Mouse (Mus musculus) neural tube, embryonic 11.5 days (tissue): ENCODE measurements around the gene Tectb. TPM values are rescaled to one million over a fixed set of nuclear protein-coding genes. Genes with fewer than 3 reads are reported as not detected.
A peak's percentile ranks its signal among the peaks of the same experiment; 100 is the strongest.

Experiments
- ATAC-seq: fragments of 200-750 bp; cut with Nextera tagmentation; 2 replicates; pipeline ENCODE4 v1.8.0; 2017; ENCODE audit warnings: moderate number of reproducible peaks, mild to moderate bottlenecking, moderate TSS enrichment, moderate library complexity; ENCODE audit not compliant: insufficient read depth, low FRiP score, low TSS enrichment
- DNase-seq: peaks from one replicate; pipeline ENCODE4 v3.0.0-alpha.2; 2015; ENCODE audit warnings: low spot score
- H3K27ac ChIP-seq: fragments of 300-500 bp; sonication (generic); 2 replicates; pipeline ENCODE4 v1.5.1; 2014; ENCODE audit warnings: low read depth, mild to moderate bottlenecking, low read length
- H3K27me3 ChIP-seq: fragments of 300-500 bp; sonication (generic); 2 replicates; pipeline ENCODE4 v1.6.1; 2014; ENCODE audit warnings: mild to moderate bottlenecking, low read length, mixed read lengths; ENCODE audit not compliant: control insufficient read depth, insufficient read depth
- H3K36me3 ChIP-seq: fragments of 300-500 bp; sonication (generic); 2 replicates; pipeline ENCODE4 v1.6.1; 2014; ENCODE audit warnings: mild to moderate bottlenecking, low read length, moderate library complexity, mixed read lengths; ENCODE audit not compliant: control insufficient read depth, insufficient read depth
- H3K4me1 ChIP-seq: fragments of 300-500 bp; sonication (generic); 2 replicates; pipeline ENCODE4 v1.6.1; 2014; ENCODE audit warnings: low read length, mixed read lengths; ENCODE audit not compliant: control insufficient read depth, insufficient read depth
- H3K4me2 ChIP-seq: fragments of 300-500 bp; sonication (generic); 2 replicates; pipeline ENCODE4 v1.6.1; 2014; ENCODE audit warnings: low read depth, mild to moderate bottlenecking, moderate library complexity
- H3K4me3 ChIP-seq: fragments of 300-500 bp; sonication (generic); 2 replicates; pipeline ENCODE4 v1.5.1; 2014; ENCODE audit warnings: low read depth, low read length
- H3K9ac ChIP-seq: fragments of 300-500 bp; sonication (generic); 2 replicates; pipeline ENCODE4 v1.6.1; 2014; ENCODE audit warnings: mild to moderate bottlenecking, low read length
- H3K9me3 ChIP-seq: fragments of 300-500 bp; sonication (generic); 2 replicates; pipeline ENCODE4 v1.6.1; 2016; ENCODE audit warnings: low read length; ENCODE audit not compliant: control insufficient read depth
- WGBS: fragments of 180-500 bp; shearing (Covaris S2); extraction: QIAGEN DNeasy Blood & Tissue Kit; methylation state at CpG from one replicate; pipeline ENCODE4 v1.1.7; 2014; 5-methylcytosine and 5-hydroxymethylcytosine counted together
- microRNA-seq: library from miRNA; unstranded; fragments of <30 nt; microRNA quantifications from one replicate; pipeline ENCODE4, GENCODE M21; 2016
- polyA plus RNA-seq: library from polyadenylated mRNA; unstranded; fragments of >200 nt; fragmentation: Nextera tagmentation; extraction: Ambion mirVana; gene quantifications from 2 replicates; pipeline ENCODE4 v1.2.1, GENCODE M21; 2014

Tectb gene
- polyA plus RNA-seq, 1 experiment from 2014 or later, result not detected

GRCm38 (mm10) chr19:55241186-55241645 lies 60.7 kb downstream of the Tectb start, which contains the start of gene Gucy2g:
TSS of gene Gucy2g (minus strand) at chr19:55241236.
- no peaks in the 10 kb centered on the region for H3K27me3 ChIP-seq
- ATAC-seq (no peak), DNase-seq (no peak)
- no peaks in the 10 kb centered on the region for H3K36me3 ChIP-seq
- 82% methylated on average over 6 of the region's 6 CpGs for WGBS
- H3K27ac ChIP-seq, result no peak within 1 kb of the TSS
- no peak within 1 kb of the TSS for H3K9ac ChIP-seq
- H3K4me2 ChIP-seq, result no peak within 1 kb of the TSS
- no peaks in the 10 kb centered on the region for H3K9me3 ChIP-seq
- no peak within 1 kb of the TSS for H3K4me3 ChIP-seq
- no peaks in the 10 kb centered on the region for H3K4me1 ChIP-seq

- ATAC-seq (no peak), DNase-seq (no peak)
- H3K4me1 ChIP-seq, result no peaks in the 10 kb centered on the region
- no peaks in the 10 kb centered on the region for H3K9me3 ChIP-seq
- H3K9ac ChIP-seq, result no peak overlapping the region
- 0 out of 2 replicates have a peak overlapping the region, but pooled peaks have one; percentile 3 for H3K27ac ChIP-seq
- H3K27me3 ChIP-seq, result no peaks in the 10 kb centered on the region
- H3K4me2 ChIP-seq, result no peak overlapping the region
- 27% methylated on average over 7 of the region's 7 CpGs for WGBS
- no peak overlapping the region for H3K4me3 ChIP-seq
- H3K36me3 ChIP-seq, result no peaks in the 10 kb centered on the region
Measured at GRCm38 (mm10) chr19:55244791-55245231, 64.3 kb downstream of the Tectb start.

Small RNAs within 50 kb of the gene (microRNA-seq; reads per million reads assigned to microRNA genes)
- gene Mir6715, result not detected

Other genes starting within 250 kb of the Tectb start
- 20.3 and 20.4 TPM in 2 replicates for gene Gpam, start 53.5 kb upstream of the Tectb start, polyA plus RNA-seq
- gene Gucy2g, start 60.5 kb downstream of the Tectb start, polyA plus RNA-seq, result not detected in 2 replicates
- 19.4 and 20.8 TPM in 2 replicates for gene Acsl5, start 71.2 kb downstream of the Tectb start, polyA plus RNA-seq
- 104 and 105 TPM in 2 replicates for gene Zdhhc6, start 135.3 kb downstream of the Tectb start, polyA plus RNA-seq
- 25.4 and 26.1 TPM in 2 replicates for gene Vti1a, start 135.6 kb downstream of the Tectb start, polyA plus RNA-seq